Mouse (Mus musculus) bone marrow, adult 2 months (tissue): ENCODE results near the gene Ccl5. TPM values are rescaled to one million over a fixed set of nuclear protein-coding genes. Genes with fewer than 3 reads are reported as not detected.

Source experiments
- H3K27ac ChIP-seq: fragments of 200-500 bp; 2 replicates; pipeline ENCODE4 v1.5.1; 2012; ENCODE audit warnings: low read depth, mild to moderate bottlenecking, control low read depth, inconsistent platforms, low read length; ENCODE audit not compliant: control insufficient read depth, poor library complexity, insufficient read depth
- H3K4me1 ChIP-seq: fragments of 200-500 bp; 2 replicates; pipeline ENCODE4 v1.6.1; 2011; ENCODE audit warnings: low read length; ENCODE audit not compliant: control insufficient read depth, insufficient read depth
- H3K4me3 ChIP-seq: fragments of 200-500 bp; replicated peaks from 2 replicates; pipeline ENCODE3; 2011; ENCODE audit warnings: mild to moderate bottlenecking, low read depth, low read length, control low read depth; ENCODE audit not compliant: control insufficient read depth
- CTCF ChIP-seq: fragments of 200-500 bp; IDR thresholded peaks from 2 replicates; pipeline ENCODE4 v1.5.1; 2011; ENCODE audit warnings: low read length, control low read depth; ENCODE audit not compliant: control insufficient read depth, insufficient read depth
- POLR2A ChIP-seq: fragments of 200-500 bp; IDR thresholded peaks from 2 replicates; pipeline ENCODE4 v1.6.1; 2011; ENCODE audit warnings: low read depth, mild to moderate bottlenecking, control low read depth, low read length, borderline replicate concordance; ENCODE audit not compliant: control insufficient read depth
- WGBS: fragments of 180-500 bp; shearing (Covaris S2); methylation state at CpG from one replicate; pipeline ENCODE4 v1.1.7; 2018; 5-methylcytosine and 5-hydroxymethylcytosine counted together
- polyA plus RNA-seq: library from polyadenylated mRNA; stranded (reverse); fragments of >200 nt; gene quantifications from 2 replicates; pipeline ENCODE4 v1.2.4, GENCODE M21; 2011; ENCODE audit warnings: low replicate concordance; ENCODE audit not compliant: missing spikeins, insufficient read depth, insufficient read length

The Ccl5 gene
- polyA plus RNA-seq, 1 experiment: 22.7 TPM

- Histone ChIP-seq H3K27ac (no peak overlapping the region), H3K4me1 (no peaks in the 10 kb centered on the region), H3K4me3 (no peak overlapping the region)
- TF ChIP-seq POLR2A (no peak), CTCF (no peak)
- 79% methylated on average over 2 of the region's 2 CpGs for WGBS
Measured at GRCm38 (mm10) chr11:83495571-83495970, 34.7 kb downstream of the Ccl5 start.

- Histone ChIP-seq H3K4me1 (no peaks in the 10 kb centered on the region), H3K27ac (no peak overlapping the region), H3K4me3 (no peak overlapping the region)
- TF ChIP-seq POLR2A (no peak), CTCF (no peak)
- WGBS: 74% methylated on average over 4 of the region's 4 CpGs
Measured at GRCm38 (mm10) chr11:83491488-83491887, 38.8 kb downstream of the Ccl5 start.

Other genes with a start within 250 kb of the Ccl5 start
- 24.0 and 30.8 TPM in 2 replicates for gene Slfn14, start 243.8 kb downstream of the Ccl5 start, polyA plus RNA-seq
- 43.7 and 59.2 TPM in 2 replicates for gene Ap2b1, start 231.5 kb downstream of the Ccl5 start, polyA plus RNA-seq
- gene Pex12, start 227.9 kb downstream of the Ccl5 start, polyA plus RNA-seq: 1.6 and 7.3 TPM in 2 replicates
- gene Rasl10b, start 121.4 kb downstream of the Ccl5 start, polyA plus RNA-seq: 0.32 and 1.1 TPM in 2 replicates
- not detected in 2 replicates for gene Gas2l2, start 101.1 kb downstream of the Ccl5 start, polyA plus RNA-seq
- gene 1700020L24Rik, start 92.8 kb downstream of the Ccl5 start, polyA plus RNA-seq: 17.6 and 37.4 TPM in 2 replicates
- gene Mmp28, start 67.4 kb downstream of the Ccl5 start, polyA plus RNA-seq: 0.47 and 0.92 TPM in 2 replicates
- 192 and 231 TPM in 2 replicates for gene Taf15, start 57.4 kb downstream of the Ccl5 start, polyA plus RNA-seq
- gene Heatr9, start 8.3 kb downstream of the Ccl5 start, polyA plus RNA-seq: not detected in 2 replicates
- gene Ccl9, start 48.1 kb upstream of the Ccl5 start, polyA plus RNA-seq: 8.0 and 17.0 TPM in 2 replicates
- gene Ccl6, start 62.6 kb upstream of the Ccl5 start, polyA plus RNA-seq: 88.2 and 218 TPM in 2 replicates
- not detected in 2 replicates for gene Rpl9-ps1, start 115.1 kb upstream of the Ccl5 start, polyA plus RNA-seq
- 1.3 and 2.0 TPM in 2 replicates for gene Ccl3, start 118.8 kb upstream of the Ccl5 start, polyA plus RNA-seq
- gene Ccl4, start 132.1 kb upstream of the Ccl5 start, polyA plus RNA-seq: 1.5 and 2.3 TPM in 2 replicates
- 8.2 and 33.5 TPM in 2 replicates for gene Wfdc17, start 173.5 kb upstream of the Ccl5 start, polyA plus RNA-seq
- not detected in 2 replicates for gene Wfdc18, start 178.5 kb upstream of the Ccl5 start, polyA plus RNA-seq
- 220 and 706 TPM in 2 replicates for gene Wfdc21, start 216.4 kb upstream of the Ccl5 start, polyA plus RNA-seq
- gene Heatr6, start 223.2 kb upstream of the Ccl5 start, polyA plus RNA-seq: 3.6 and 13.1 TPM in 2 replicates